Mouse (Mus musculus) MEL (cell line): Measurements from ENCODE around the gene Trim13.

Source experiments
- CHD2 ChIP-seq: IDR thresholded peaks from 2 replicates; pipeline ENCODE4 v1.6.1; 2011; ENCODE audit warnings: low read length, improper control_type of control experiment
- CTCF ChIP-seq, 3 experiments: IDR thresholded peaks in 2 of 3; conservative IDR thresholded peaks in 1 of 3; 2 replicates each; pipeline ENCODE4 v1.5.1; 2011 to 2012; ENCODE audit warnings: low read length in 3 of 3, low read depth in 2 of 3, mild to moderate bottlenecking in 2 of 3, improper control_type of control experiment in 1 of 3, inconsistent platforms in 1 of 3, mixed read lengths in 1 of 3, moderate library complexity in 1 of 3; ENCODE audit not compliant: control insufficient read depth in 1 of 3, insufficient read depth in 1 of 3, poor library complexity in 1 of 3, severe bottlenecking in 1 of 3
- E2F4 ChIP-seq: IDR thresholded peaks from 2 replicates; pipeline ENCODE4 v1.6.1; 2011; ENCODE audit warnings: low read depth, low read length, improper control_type of control experiment, borderline replicate concordance
- GATA1 ChIP-seq: IDR thresholded peaks from 2 replicates; pipeline ENCODE4 v1.6.1; 2011; ENCODE audit warnings: low read depth, low read length, improper control_type of control experiment
- HCFC1 ChIP-seq: IDR thresholded peaks from 2 replicates; pipeline ENCODE4 v1.6.1; 2012; ENCODE audit warnings: low read depth, mild to moderate bottlenecking, inconsistent platforms, low read length, improper control_type of control experiment, moderate library complexity
- MXI1 ChIP-seq: IDR thresholded peaks from 2 replicates; pipeline ENCODE4 v1.6.1; 2011; ENCODE audit warnings: mild to moderate bottlenecking, low read depth, low read length, improper control_type of control experiment
- NELFE ChIP-seq: IDR thresholded peaks from 2 replicates; pipeline ENCODE4 v1.6.1; 2011; ENCODE audit warnings: low read depth, low read length, improper control_type of control experiment
- POLR2A ChIP-seq, 2 experiments: IDR thresholded peaks; 2 replicates each; pipeline ENCODE4 v1.6.1; 2011 to 2012; ENCODE audit warnings: low read length in 2 of 2, mild to moderate bottlenecking in 2 of 2, control low read depth in 1 of 2, improper control_type of control experiment in 1 of 2, low read depth in 1 of 2, moderate library complexity in 1 of 2; ENCODE audit not compliant: control insufficient read depth in 1 of 2, insufficient read depth in 1 of 2, poor library complexity in 1 of 2
- POLR2AphosphoS2 ChIP-seq: IDR thresholded peaks from 2 replicates; pipeline ENCODE4 v1.6.1; 2011; ENCODE audit warnings: low read length, improper control_type of control experiment
- TAL1 ChIP-seq: IDR thresholded peaks from 2 replicates; pipeline ENCODE4 v1.6.1; 2012; ENCODE audit warnings: mild to moderate bottlenecking, inconsistent platforms, low read length, moderate library complexity, mixed read lengths
- TBP ChIP-seq: IDR thresholded peaks from 2 replicates; pipeline ENCODE4 v1.8.0; 2011; ENCODE audit warnings: low read depth, low read length, improper control_type of control experiment
- UBTF ChIP-seq: IDR thresholded peaks from 2 replicates; pipeline ENCODE4 v1.6.1; 2012; ENCODE audit warnings: low read depth, mild to moderate bottlenecking, inconsistent platforms, low read length, improper control_type of control experiment, moderate library complexity, borderline replicate concordance; ENCODE audit not compliant: insufficient read depth

DNA sequence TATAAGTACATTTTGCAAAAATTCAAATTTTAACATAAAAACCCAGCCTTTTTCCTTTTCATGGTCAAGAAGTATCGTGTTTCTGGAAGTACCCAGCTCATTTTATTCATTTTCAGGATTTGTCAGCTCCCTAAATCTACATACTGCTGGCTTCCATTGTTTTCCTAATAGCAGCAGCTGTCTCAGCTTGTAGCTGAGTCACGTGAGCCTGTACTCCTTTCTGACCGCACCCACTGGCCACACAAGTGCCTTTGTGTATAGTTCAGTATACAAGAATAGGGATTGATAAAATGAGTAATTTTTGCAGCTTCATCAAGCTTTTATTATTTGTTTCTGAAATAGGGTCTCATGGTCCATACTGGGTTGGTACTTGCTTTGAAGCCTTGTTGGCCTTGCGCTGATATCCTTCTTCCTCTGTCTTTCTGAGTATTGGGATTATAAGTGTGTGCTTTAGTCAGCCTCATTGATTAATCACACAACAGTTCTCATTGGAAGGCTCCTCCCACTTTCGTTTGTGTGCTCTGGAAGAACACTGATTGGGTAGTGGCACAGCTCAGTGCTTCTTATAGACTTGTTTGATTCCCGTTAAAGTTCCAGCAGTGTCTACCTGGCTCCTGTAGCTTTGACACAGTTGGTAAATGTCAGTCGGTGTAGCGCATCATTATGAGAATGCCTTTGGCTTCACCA, 5.2 kb downstream of the Trim13 start:
- TF ChIP-seq CTCF (IDR thresholded peaks at IDR 0.05 in 2 of 3, conservative IDR thresholded peaks at IDR 0.05 in 1 of 3; ENCODE audit: control insufficient read depth in 1 of 3, insufficient read depth in 1 of 3, low read depth in 2 of 3, low read length in 3 of 3, poor library complexity in 1 of 3, severe bottlenecking in 1 of 3) (no peak), GATA1 (no peak), E2F4 (no peak), HCFC1 (no peak), MXI1 (no peak), POLR2A (IDR thresholded peaks at IDR 0.05; ENCODE audit: control insufficient read depth in 1 of 2, insufficient read depth in 1 of 2, low read depth in 1 of 2, low read length in 2 of 2, poor library complexity in 1 of 2) (no peak), NELFE (no peak), POLR2AphosphoS2 (no peak), UBTF (no peak), TBP (no peak), CHD2 (no peak), TAL1 (no peak)
